Mouse (Mus musculus): ENCODE measurements at regions not wholly inside any gene's neighbourhood (a gene's known extent, or its start where the extent isn't known, plus 50 kb on each side); places are given as distances from the start of the nearest gene placed in this dataset.

- 18% methylated on average over 13 of the region's 13 CpGs for WGBS
- ATAC-seq (ENCODE audit: low FRiP score) = no peak
- Histone ChIP-seq H3K27ac (no peak overlapping the region), H3K4me3 (no peak overlapping the region), H3K9me3 (no peaks in the 10 kb centered on the region), H3K36me3 (no peaks in the 10 kb centered on the region), H3K4me2 (no peak overlapping the region), H3K4me1 (replicated peaks) (peaks cover 24% of the 10 kb centered on the region), H3K9ac (0 out of 2 replicates have a peak overlapping the region, but pooled peaks have one; percentile 43), H3K27me3 (peaks cover 11% of the 10 kb centered on the region; the same call in 1 of the 2 replicates)
Observed at GRCm38 (mm10) chr12:112411612-112412350, 77.5 kb upstream of the A530016L24Rik start.

- Histone ChIP-seq H3K4me3 (no peak overlapping the region), H3K9ac (no peak overlapping the region), H3K9me3 (no peaks in the 10 kb centered on the region), H3K27ac (no peak overlapping the region), H3K4me1 (replicated peaks) (peaks cover 20% of the 10 kb centered on the region), H3K27me3 (peaks cover 11% of the 10 kb centered on the region; the same call in 1 of the 2 replicates), H3K36me3 (no peaks in the 10 kb centered on the region), H3K4me2 (no peak overlapping the region)
- 54% methylated on average over 2 of the region's 2 CpGs for WGBS
- ATAC-seq (ENCODE audit: low FRiP score) = no peak
Observed at GRCm38 (mm10) chr12:112412351-112412697, 76.9 kb upstream of the A530016L24Rik start.

GRCm38 (mm10) chr12:112415926-112416473 is 73.2 kb upstream of the A530016L24Rik start:
- no peak for ATAC-seq (ENCODE audit: low FRiP score)
- no peaks in the 10 kb centered on the region for H3K36me3 ChIP-seq
- H3K4me1 ChIP-seq (replicated peaks) = peaks cover 13% of the 10 kb centered on the region
- WGBS = 84% methylated on average over 18 of the region's 18 CpGs
- peaks cover 7% of the 10 kb centered on the region; the same call in 1 of the 2 replicates for H3K27me3 ChIP-seq
- no peak overlapping the region for H3K9ac ChIP-seq
- H3K9me3 ChIP-seq = no peaks in the 10 kb centered on the region
- H3K4me3 ChIP-seq = no peak overlapping the region
- H3K4me2 ChIP-seq = no peak overlapping the region
- H3K27ac ChIP-seq = no peak overlapping the region

- Histone ChIP-seq H3K4me1 (replicated peaks) (peaks cover 7% of the 10 kb centered on the region), H3K9me3 (no peaks in the 10 kb centered on the region), H3K27ac (no peak overlapping the region), H3K9ac (no peak overlapping the region), H3K4me3 (no peak overlapping the region), H3K36me3 (no peaks in the 10 kb centered on the region), H3K27me3 (peaks cover 7% of the 10 kb centered on the region; the same call in 1 of the 2 replicates), H3K4me2 (no peak overlapping the region)
- 85% methylated on average over 13 of the region's 13 CpGs for WGBS
- no peak for ATAC-seq (ENCODE audit: low FRiP score)
Observed at GRCm38 (mm10) chr12:112416537-112416936, 72.7 kb upstream of the A530016L24Rik start.

GRCm38 (mm10) chr12:112418636-112419035 is 70.6 kb upstream of the A530016L24Rik start:
- H3K4me3 ChIP-seq = no peak overlapping the region
- 0 out of 2 replicates have a peak, but pooled peaks cover 8% of the 10 kb centered on the region for H3K4me1 ChIP-seq (replicated peaks)
- WGBS = 81% methylated on average over 12 of the region's 12 CpGs
- ATAC-seq (ENCODE audit: low FRiP score) = no peak
- no peak overlapping the region for H3K9ac ChIP-seq
- H3K9me3 ChIP-seq = no peaks in the 10 kb centered on the region
- no peak overlapping the region for H3K4me2 ChIP-seq
- no peaks in the 10 kb centered on the region for H3K36me3 ChIP-seq
- H3K27me3 ChIP-seq = 0 out of 2 replicates have a peak, but pooled peaks cover 8% of the 10 kb centered on the region
- H3K27ac ChIP-seq = no peak overlapping the region

GRCm38 (mm10) chr12:112422177-112422576 is 67.1 kb upstream of the A530016L24Rik start:
- 39% methylated on average over 9 of the region's 9 CpGs for WGBS
- Histone ChIP-seq H3K4me2 (no peak overlapping the region), H3K27me3 (peaks cover 11% of the 10 kb centered on the region; the same call in 1 of the 2 replicates), H3K36me3 (no peaks in the 10 kb centered on the region), H3K27ac (no peak overlapping the region), H3K4me1 (replicated peaks) (peaks cover 18% of the 10 kb centered on the region; the same call in 1 of the 2 replicates), H3K9ac (no peak overlapping the region), H3K9me3 (no peaks in the 10 kb centered on the region), H3K4me3 (no peak overlapping the region)
- ATAC-seq (ENCODE audit: low FRiP score) = no peak

- no peak overlapping the region for H3K9ac ChIP-seq
- WGBS = 90% methylated on average over 6 of the region's 6 CpGs
- H3K36me3 ChIP-seq = no peaks in the 10 kb centered on the region
- H3K9me3 ChIP-seq = no peaks in the 10 kb centered on the region
- H3K4me1 ChIP-seq (replicated peaks) = peaks cover 20% of the 10 kb centered on the region; the same call in 1 of the 2 replicates
- peaks cover 21% of the 10 kb centered on the region; the same call in 1 of the 2 replicates for H3K27me3 ChIP-seq
- H3K27ac ChIP-seq = no peak overlapping the region
- no peak overlapping the region for H3K4me2 ChIP-seq
- ATAC-seq (ENCODE audit: low FRiP score) = no peak
- no peak overlapping the region for H3K4me3 ChIP-seq
Observed at GRCm38 (mm10) chr12:112424150-112424549, 65.1 kb upstream of the A530016L24Rik start.

GRCm38 (mm10) chr12:112426681-112427080 is 62.6 kb upstream of the A530016L24Rik start:
- H3K36me3 ChIP-seq = no peaks in the 10 kb centered on the region
- no peak overlapping the region for H3K4me2 ChIP-seq
- H3K9me3 ChIP-seq = no peaks in the 10 kb centered on the region
- WGBS = 81% methylated on average over 9 of the region's 9 CpGs
- no peak overlapping the region for H3K4me3 ChIP-seq
- ATAC-seq (ENCODE audit: low FRiP score) = no peak
- H3K27ac ChIP-seq = no peak overlapping the region
- H3K4me1 ChIP-seq (replicated peaks) = peaks cover 34% of the 10 kb centered on the region
- H3K27me3 ChIP-seq = peaks cover 38% of the 10 kb centered on the region; the same call in 1 of the 2 replicates
- no peak overlapping the region for H3K9ac ChIP-seq

- no peak for ATAC-seq (ENCODE audit: low FRiP score)
- Histone ChIP-seq H3K27me3 (peaks cover 53% of the 10 kb centered on the region; the same call in 1 of the 2 replicates), H3K9ac (no peak overlapping the region), H3K4me1 (replicated peaks) (peaks cover 57% of the 10 kb centered on the region), H3K4me3 (no peak overlapping the region), H3K4me2 (no peak overlapping the region), H3K27ac (no peak overlapping the region), H3K9me3 (no peaks in the 10 kb centered on the region), H3K36me3 (no peaks in the 10 kb centered on the region)
- WGBS = 41% methylated on average over 22 of the region's 22 CpGs
Observed at GRCm38 (mm10) chr12:112430104-112430846, 59.0 kb upstream of the A530016L24Rik start.

GRCm38 (mm10) chr12:112433315-112433714 is 55.9 kb upstream of the A530016L24Rik start:
- ATAC-seq (ENCODE audit: low FRiP score) = peak; percentile 25; the same call in 1 of the 2 replicates
- Histone ChIP-seq H3K9ac (0 out of 2 replicates have a peak overlapping the region, but pooled peaks have one; percentile 13), H3K4me2 (no peak overlapping the region), H3K27ac (peak overlapping the region; percentile 52), H3K9me3 (no peaks in the 10 kb centered on the region), H3K27me3 (peaks cover 61% of the 10 kb centered on the region), H3K36me3 (no peaks in the 10 kb centered on the region), H3K4me3 (no peak overlapping the region), H3K4me1 (replicated peaks) (peaks cover 54% of the 10 kb centered on the region)
- WGBS = 20% methylated on average over 12 of the region's 12 CpGs

GRCm38 (mm10) chr12:112434673-112435294 is 54.5 kb upstream of the A530016L24Rik start:
- 39% methylated on average over 3 of the region's 3 CpGs for WGBS
- H3K4me1 ChIP-seq (replicated peaks) = peaks cover 48% of the 10 kb centered on the region
- 0 out of 2 replicates have a peak overlapping the region, but pooled peaks have one; percentile 29 for H3K9ac ChIP-seq
- H3K27ac ChIP-seq = peak overlapping the region; percentile 83
- H3K4me2 ChIP-seq = peak overlapping the region; percentile 23; the same call in 1 of the 2 replicates
- H3K27me3 ChIP-seq = peaks cover 54% of the 10 kb centered on the region
- H3K4me3 ChIP-seq = no peak overlapping the region
- no peaks in the 10 kb centered on the region for H3K9me3 ChIP-seq
- no peaks in the 10 kb centered on the region for H3K36me3 ChIP-seq
- ATAC-seq (ENCODE audit: low FRiP score) = 0 out of 2 replicates have a peak, but pooled peaks have one; percentile 15
